Mouse (Mus musculus) gastrocnemius, postnatal 14 days (tissue): ENCODE measurements around the gene Pde6d. TPM values are rescaled to one million over a fixed set of nuclear protein-coding genes. Genes with fewer than 3 reads are reported as not detected.
A peak's percentile ranks its signal among the peaks of the same experiment; 100 is the strongest.
"Not testable (repeated sequence)": the region's sequence is repeated elsewhere in the genome, so short reads cannot be mapped to it uniquely, and the experiment has no call there.

Experiments used
- DNase-seq: peaks from one replicate; pipeline ENCODE4 v3.0.0; 2021; ENCODE audit warnings: mixed read lengths
- intact Hi-C: fragments of 180-260 bp; cut with DNase I; formaldehyde crosslinking; loops from one replicate; pipeline ENCODE4 v1.15.1; 2025; ENCODE audit warnings: low total_unique reads
- total RNA-seq, 2 experiments: library from RNA; stranded (reverse); gene quantifications; 2 replicates each; pipeline ENCODE4 v1.2.3; 2021

Gene Pde6d
- total RNA-seq, 2 experiments from 2014 or later = 25.0 to 30.2 TPM

- DNase-seq = no peak
- intact Hi-C loops = no loop called here
Measured at GRCm38 (mm10) chr1:86571941-86572340, 10.5 kb downstream of the Pde6d start.

- intact Hi-C loops = no loop called here
Measured at GRCm38 (mm10) chr1:86571381-86571780, 11.0 kb downstream of the Pde6d start.

DNA sequence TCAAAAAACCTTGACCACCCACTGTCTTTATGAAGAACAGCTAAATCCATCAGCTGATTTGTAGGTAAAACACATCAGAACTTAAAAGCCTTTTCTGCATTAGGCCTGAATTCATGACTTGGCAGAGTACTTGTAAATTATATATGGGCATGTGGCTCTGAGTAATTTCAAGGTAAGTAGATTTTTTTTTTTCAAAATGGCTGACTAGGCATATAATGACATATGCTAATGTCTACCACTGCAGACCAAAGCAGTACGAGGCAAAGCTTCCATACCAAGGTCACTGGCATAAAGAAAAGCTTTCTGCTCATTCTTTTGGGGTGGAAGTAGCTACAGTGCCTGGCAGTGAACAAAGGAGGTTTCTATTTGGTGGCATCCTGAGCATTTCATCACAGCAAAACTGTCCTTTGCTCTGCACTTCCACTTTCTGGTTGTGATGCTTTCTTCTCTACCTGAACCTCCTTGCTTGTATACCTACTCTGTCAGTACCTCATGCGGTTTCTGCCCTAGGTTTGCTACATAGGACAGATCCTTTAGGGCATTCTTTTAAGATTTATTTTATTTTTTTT is 13.1 kb downstream of the Pde6d start:
- DNase-seq = no peak
- intact Hi-C loops = no loop called here

More at GRCm38 (mm10) chr1:86571381-86571780, 11.0 kb downstream of the Pde6d start:
- DNase-seq = no peak

GRCm38 (mm10) chr1:86568409-86568808 is 14.0 kb downstream of the Pde6d start:
- intact Hi-C loops = no loop called here
- DNase-seq = no peak

GRCm38 (mm10) chr1:86562663-86563062 is 19.8 kb downstream of the Pde6d start:
- DNase-seq = no peak
- intact Hi-C loops = no loop called here

- intact Hi-C loops = no loop called here
- DNase-seq = no peak
Measured at GRCm38 (mm10) chr1:86559232-86559631, 23.2 kb downstream of the Pde6d start.

GRCm38 (mm10) chr1:86557872-86558271 is 24.6 kb downstream of the Pde6d start:
- no peak for DNase-seq
- intact Hi-C loops = no loop called here

- DNase-seq = no peak
- intact Hi-C loops = no loop called here
Measured at GRCm38 (mm10) chr1:86555665-86556064, 26.8 kb downstream of the Pde6d start.

DNA sequence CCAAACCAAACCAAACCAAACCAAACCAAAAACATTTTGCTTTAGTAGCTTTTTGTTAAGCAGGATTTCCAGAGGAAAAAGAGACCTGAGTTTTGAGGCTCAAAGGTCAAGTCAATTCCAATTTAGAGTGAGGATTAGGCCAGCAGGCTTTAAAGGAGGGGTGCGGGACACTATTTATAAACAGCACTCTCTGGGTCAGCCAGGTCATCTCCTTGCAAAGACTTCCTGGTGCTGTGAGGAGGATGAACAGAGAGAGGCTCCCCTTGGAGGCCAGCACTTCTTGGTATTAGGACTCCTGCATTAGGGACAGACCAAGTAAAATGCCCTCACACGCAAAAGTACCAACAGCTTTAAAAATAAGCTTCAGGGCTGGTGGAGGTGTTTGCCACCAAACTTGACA is 30.6 kb downstream of the Pde6d start:
- intact Hi-C loops = no loop called here

DNA sequence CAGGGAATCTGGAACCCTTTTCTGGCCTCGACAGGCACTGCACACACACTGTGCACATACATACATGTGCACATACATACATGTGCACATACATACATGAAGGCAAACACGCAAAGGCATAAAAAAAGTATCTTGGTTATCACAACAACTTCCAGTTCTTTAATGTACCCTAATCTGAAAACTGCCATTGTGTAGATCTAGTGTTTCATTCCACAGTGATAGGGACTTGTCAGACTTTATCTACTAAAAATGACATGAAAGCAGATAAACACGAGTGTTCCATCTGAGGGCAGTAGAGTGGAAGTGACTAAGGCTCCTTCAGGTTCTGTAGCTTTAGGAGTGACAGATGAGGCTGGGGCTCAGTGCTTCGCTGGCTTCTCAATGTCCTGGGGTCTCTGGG is 31.1 kb downstream of the Pde6d start:
- intact Hi-C loops = no loop called here
- DNase-seq = no peak

More for the DNA sequence above, 30.6 kb downstream of the Pde6d start:
- no peak for DNase-seq

DNA sequence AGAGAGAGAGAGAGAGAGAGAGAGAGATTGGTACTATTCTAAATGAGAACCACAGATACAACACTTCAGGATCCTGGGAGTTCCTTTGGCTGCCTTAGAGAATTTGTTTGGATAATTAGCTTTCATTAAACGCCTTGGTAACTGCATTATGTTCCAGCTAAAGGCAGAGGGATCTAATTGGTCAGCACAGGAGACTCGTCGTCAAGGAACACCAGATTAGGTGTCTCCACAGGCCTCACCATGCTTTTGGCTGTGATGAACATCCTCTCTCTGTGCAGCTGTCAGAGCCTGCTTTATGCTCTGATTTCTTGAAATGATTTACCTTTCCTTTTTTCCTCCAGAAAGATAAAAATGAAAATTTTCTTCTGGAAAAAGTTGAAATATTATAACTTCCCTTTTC is 35.6 kb downstream of the Pde6d start:
- intact Hi-C loops = no loop called here
- no peak for DNase-seq

- intact Hi-C loops = no loop called here
- DNase-seq = no peak
Measured at GRCm38 (mm10) chr1:86542584-86542983, 39.8 kb downstream of the Pde6d start.

GRCm38 (mm10) chr1:86539583-86539982 is 42.8 kb downstream of the Pde6d start:
- not testable (repeated sequence) for DNase-seq
- intact Hi-C loops = loop anchor here (10.0 kb wide), 1 partner anchor 95 kb away; no protein-coding TSS in a partner anchor

- no peak for DNase-seq
- intact Hi-C loops = loop anchor here (10.0 kb wide), 1 partner anchor 94 kb away; no protein-coding TSS in a partner anchor
Measured at GRCm38 (mm10) chr1:86538383-86538782, 44.0 kb downstream of the Pde6d start.

- intact Hi-C loops = loop anchor here (10.0 kb wide), 1 partner anchor 89 kb away; no protein-coding TSS in a partner anchor
- no peak for DNase-seq
Measured at GRCm38 (mm10) chr1:86533411-86534130, 48.9 kb downstream of the Pde6d start.

DNA sequence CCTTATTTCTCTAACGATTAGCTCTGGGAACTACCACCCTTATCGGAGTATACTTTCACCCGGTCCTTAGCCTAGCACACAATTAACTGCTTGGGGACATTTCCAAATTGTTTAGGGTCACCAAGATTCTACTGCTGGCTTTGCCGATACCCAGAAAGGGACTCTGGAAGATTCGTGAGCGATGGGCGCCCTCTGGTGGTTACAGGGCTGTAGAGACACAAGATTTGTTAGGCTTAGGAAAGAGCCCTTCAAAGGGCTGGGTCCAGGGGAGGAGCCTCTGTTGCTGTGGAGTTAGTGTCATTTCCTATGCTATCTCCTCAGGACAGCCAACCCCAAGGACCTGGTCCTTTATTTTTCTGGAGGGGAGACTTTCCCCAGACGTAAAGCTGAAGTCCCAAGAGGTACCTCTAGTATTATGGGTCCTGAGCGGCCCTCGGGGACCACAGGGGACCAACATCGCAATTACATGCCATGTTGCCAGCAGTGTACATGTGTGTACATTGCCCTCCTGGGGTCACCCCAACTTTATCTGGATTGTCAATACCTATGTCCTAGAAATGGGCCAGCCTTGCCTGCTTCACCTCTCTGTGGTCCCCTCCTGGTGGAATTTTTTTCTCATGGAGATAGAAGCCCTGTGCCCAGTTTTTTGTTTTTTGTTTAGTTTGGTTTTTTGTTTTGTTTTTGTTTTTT is 49.9 kb downstream of the Pde6d start:
- intact Hi-C loops = loop anchor here (10.0 kb wide), 1 partner anchor 88 kb away; no protein-coding TSS in a partner anchor
- peak; percentile 93 for DNase-seq

DNA sequence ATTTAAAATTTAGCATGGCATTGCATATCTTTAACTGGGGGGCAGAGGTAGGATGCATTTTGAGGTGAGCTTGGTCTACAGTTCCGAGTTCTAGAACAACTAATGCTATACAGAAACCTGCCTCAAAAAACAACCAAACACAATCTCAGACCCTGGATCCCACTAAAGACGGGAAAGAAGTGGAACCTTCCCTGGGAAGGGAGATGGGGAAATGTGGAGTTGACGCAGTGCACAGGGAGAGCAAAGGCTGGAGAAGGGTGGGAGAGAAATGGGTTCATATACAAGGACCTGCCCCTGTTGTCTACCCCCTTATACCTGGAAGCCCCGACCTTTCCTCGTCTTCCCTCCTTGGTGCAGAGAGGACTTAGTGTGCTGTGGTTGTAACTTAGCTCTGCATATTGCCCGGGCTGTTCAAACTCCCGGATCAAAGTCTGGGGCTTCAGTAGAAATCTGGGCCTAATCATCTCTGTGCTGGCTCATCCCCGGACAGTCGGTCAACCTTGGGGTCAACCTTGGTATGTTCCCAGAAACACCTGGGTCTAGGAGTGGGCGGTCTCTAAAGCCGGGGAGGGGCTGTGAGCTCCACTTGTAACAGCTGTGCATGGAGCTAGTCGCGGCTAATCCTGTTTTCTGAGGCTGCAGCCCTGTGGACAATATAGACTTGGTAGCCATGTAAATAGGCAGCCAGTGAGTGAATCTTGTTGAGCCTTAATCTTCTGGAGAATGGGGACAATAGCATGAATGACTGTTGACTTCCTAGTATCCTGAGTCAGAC is 50.7 kb downstream of the Pde6d start:
- no peak for DNase-seq
- intact Hi-C loops = loop anchor here (10.0 kb wide), 1 partner anchor 87 kb away; no protein-coding TSS in a partner anchor

- DNase-seq = no peak
- intact Hi-C loops = loop anchor here (10.0 kb wide), 1 partner anchor 86 kb away; no protein-coding TSS in a partner anchor
Measured at GRCm38 (mm10) chr1:86530871-86531546, 51.4 kb downstream of the Pde6d start.

DNA sequence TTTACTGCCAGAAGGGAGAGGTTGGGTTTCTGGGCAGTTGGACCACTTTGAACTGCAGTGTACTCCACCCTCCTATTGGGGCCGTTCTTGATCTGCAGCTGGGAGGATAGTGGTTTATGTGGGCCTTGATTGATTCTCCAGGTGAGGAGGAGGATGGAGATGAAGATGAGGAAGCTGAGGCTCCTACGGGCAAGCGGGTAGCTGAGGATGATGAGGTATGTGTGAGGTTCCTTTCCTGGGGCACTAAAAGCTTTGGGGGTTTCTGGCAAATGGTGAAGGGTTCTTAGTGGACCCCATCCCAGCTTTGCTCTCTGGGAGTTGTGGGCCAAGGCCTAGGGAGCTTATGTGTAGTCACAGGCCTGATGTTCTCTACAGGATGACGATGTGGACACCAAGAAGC is 52.8 kb downstream of the Pde6d start:
- DNase-seq = no peak
- intact Hi-C loops = no loop called here
